Mouse (Mus musculus) T-helper 2 cell (primary cell): ENCODE results near the gene Atp23.
"Not testable (repeated sequence)": the region's sequence is repeated elsewhere in the genome, so short reads cannot be mapped to it uniquely, and the experiment has no call there.

Experiments used
- in situ Hi-C: fragments of 300-600 bp; cut with MboI, MseI; formaldehyde crosslinking; loops from one replicate; pipeline ENCODE4 v1.15.1; 2025; ENCODE audit warnings: high pct_unique_total_duplicates

Atp23 gene

GRCm38 (mm10) chr10:126826216-126826615 is 74.9 kb downstream of the Atp23 start:
- in situ Hi-C loops = not testable (repeated sequence)

DNA sequence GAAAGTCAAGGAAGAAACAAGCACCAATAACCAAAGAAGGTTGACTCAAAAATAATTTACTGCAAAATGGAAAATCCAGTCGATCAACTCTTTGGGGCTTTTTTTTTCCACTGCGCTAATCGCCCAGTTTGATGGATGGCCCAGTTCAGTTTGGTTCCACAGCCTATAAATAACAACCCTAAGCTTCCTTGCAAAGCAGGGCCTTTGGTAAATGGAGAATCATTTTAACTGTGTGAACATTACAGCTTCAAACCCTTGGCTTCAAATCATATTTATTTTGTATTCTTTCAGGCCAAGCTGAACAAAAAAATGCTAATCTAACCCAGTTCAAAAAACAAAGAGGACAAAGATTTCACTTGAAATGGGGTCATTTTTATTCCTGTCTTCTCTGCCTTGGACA is 78.7 kb downstream of the Atp23 start:
- in situ Hi-C loops = no loop called here
